Mouse (Mus musculus) neural tube, embryonic 15.5 days (tissue): ENCODE measurements around the gene Mgst2. TPM values are rescaled to one million over a fixed set of nuclear protein-coding genes. Genes with fewer than 3 reads are reported as not detected.

ENCODE experiments used
- ATAC-seq: fragments of 200-750 bp; cut with Nextera tagmentation; 2 replicates; pipeline ENCODE4 v1.8.0; 2017; ENCODE audit warnings: mild to moderate bottlenecking, moderate TSS enrichment, moderate library complexity; ENCODE audit not compliant: low FRiP score
- H3K27ac ChIP-seq: fragments of 300-500 bp; sonication (generic); replicated peaks from 2 replicates; pipeline ENCODE4 v1.5.1; 2015; ENCODE audit warnings: mild to moderate bottlenecking, inconsistent platforms
- H3K27me3 ChIP-seq: fragments of 300-500 bp; sonication (generic); replicated peaks from 2 replicates; pipeline ENCODE4 v1.6.1; 2015; ENCODE audit warnings: inconsistent platforms
- H3K36me3 ChIP-seq: fragments of 300-500 bp; sonication (generic); 2 replicates; pipeline ENCODE4 v1.6.1; 2015; ENCODE audit warnings: inconsistent platforms
- H3K4me1 ChIP-seq: fragments of 300-500 bp; sonication (generic); 2 replicates; pipeline ENCODE4 v1.6.1; 2015; ENCODE audit warnings: inconsistent platforms
- H3K4me2 ChIP-seq: fragments of 300-500 bp; sonication (generic); 2 replicates; pipeline ENCODE4 v1.6.1; 2015; ENCODE audit warnings: inconsistent platforms, mild to moderate bottlenecking, moderate library complexity
- H3K4me3 ChIP-seq: fragments of 300-500 bp; sonication (generic); replicated peaks from 2 replicates; pipeline ENCODE4 v1.5.1; 2015; ENCODE audit warnings: mild to moderate bottlenecking, inconsistent platforms
- H3K9ac ChIP-seq: fragments of 300-500 bp; sonication (generic); replicated peaks from 2 replicates; pipeline ENCODE4 v1.6.1; 2015; ENCODE audit warnings: mild to moderate bottlenecking, inconsistent platforms
- H3K9me3 ChIP-seq: fragments of 300-500 bp; sonication (generic); replicated peaks from 2 replicates; pipeline ENCODE4 v1.6.1; 2016; ENCODE audit warnings: inconsistent platforms
- WGBS: fragments of 180-500 bp; shearing (Covaris S2); methylation state at CpG from one replicate; pipeline ENCODE4 v1.1.7; 2015; ENCODE audit warnings: mixed read lengths; 5-methylcytosine and 5-hydroxymethylcytosine counted together
- polyA plus RNA-seq: library from polyadenylated mRNA; unstranded; fragments of >200 nt; fragmentation: Nextera tagmentation; extraction: Ambion mirVana; gene quantifications from 2 replicates; pipeline ENCODE4 v1.2.1, GENCODE M21; 2015

Mgst2 gene
- polyA plus RNA-seq, 1 experiment from 2014 or later = 0.88 TPM

GRCm38 (mm10) chr3:51637326-51637725 is 22.8 kb upstream of the Mgst2 start:
- Histone ChIP-seq H3K27ac (no peak overlapping the region), H3K27me3 (no peaks in the 10 kb centered on the region), H3K4me2 (no peak overlapping the region), H3K4me1 (no peaks in the 10 kb centered on the region), H3K4me3 (no peak overlapping the region), H3K9ac (no peak overlapping the region), H3K36me3 (no peaks in the 10 kb centered on the region), H3K9me3 (no peaks in the 10 kb centered on the region)
- no peak for ATAC-seq
- WGBS = 89% methylated on average over 6 of the region's 6 CpGs

- Histone ChIP-seq H3K36me3 (no peaks in the 10 kb centered on the region), H3K9ac (no peak overlapping the region), H3K27ac (no peak overlapping the region), H3K4me3 (no peak overlapping the region), H3K4me1 (no peaks in the 10 kb centered on the region), H3K27me3 (no peaks in the 10 kb centered on the region), H3K9me3 (no peaks in the 10 kb centered on the region), H3K4me2 (no peak overlapping the region)
- WGBS = 94% methylated on average over 6 of the region's 6 CpGs
- no peak for ATAC-seq
Observed at GRCm38 (mm10) chr3:51638260-51638659, 21.9 kb upstream of the Mgst2 start.

GRCm38 (mm10) chr3:51645484-51645883 is 14.7 kb upstream of the Mgst2 start:
- H3K36me3 ChIP-seq = no peaks in the 10 kb centered on the region
- no peak overlapping the region for H3K9ac ChIP-seq
- ATAC-seq = no peak
- H3K9me3 ChIP-seq = no peaks in the 10 kb centered on the region
- H3K4me1 ChIP-seq = peaks cover 4% of the 10 kb centered on the region; the same call in 1 of the 2 replicates
- 91% methylated on average over 6 of the region's 6 CpGs for whole genome bisulfite sequencing
- H3K4me3 ChIP-seq = no peak overlapping the region
- H3K27ac ChIP-seq = no peak overlapping the region
- H3K4me2 ChIP-seq = no peak overlapping the region
- H3K27me3 ChIP-seq = no peaks in the 10 kb centered on the region

- Histone ChIP-seq H3K36me3 (no peaks in the 10 kb centered on the region), H3K4me1 (peaks cover 10% of the 10 kb centered on the region; the same call in 1 of the 2 replicates), H3K4me3 (no peak overlapping the region), H3K27ac (no peak overlapping the region), H3K9me3 (no peaks in the 10 kb centered on the region), H3K27me3 (no peaks in the 10 kb centered on the region), H3K4me2 (no peak overlapping the region), H3K9ac (no peak overlapping the region)
- 78% methylated on average over 10 of the region's 10 CpGs for WGBS
- ATAC-seq = no peak
Observed at GRCm38 (mm10) chr3:51646301-51646700, 13.9 kb upstream of the Mgst2 start.

- Histone ChIP-seq H3K4me3 (no peak overlapping the region), H3K27me3 (no peaks in the 10 kb centered on the region), H3K9ac (no peak overlapping the region), H3K9me3 (no peaks in the 10 kb centered on the region), H3K36me3 (no peaks in the 10 kb centered on the region), H3K4me1 (peaks cover 18% of the 10 kb centered on the region), H3K4me2 (no peak overlapping the region), H3K27ac (no peak overlapping the region)
- 91% methylated on average over 4 of the region's 4 CpGs for WGBS
- no peak for ATAC-seq
Observed at GRCm38 (mm10) chr3:51647356-51647755, 12.8 kb upstream of the Mgst2 start.

- H3K4me1 ChIP-seq = peaks cover 26% of the 10 kb centered on the region
- H3K9me3 ChIP-seq = no peaks in the 10 kb centered on the region
- no peaks in the 10 kb centered on the region for H3K36me3 ChIP-seq
- no peak overlapping the region for H3K4me3 ChIP-seq
- no peak overlapping the region for H3K27ac ChIP-seq
- ATAC-seq = peak; percentile 30; the same call in 1 of the 2 replicates
- H3K27me3 ChIP-seq = no peaks in the 10 kb centered on the region
- no peak overlapping the region for H3K9ac ChIP-seq
- peak overlapping the region; percentile 43 for H3K4me2 ChIP-seq
- WGBS = 49% methylated on average over 15 of the region's 15 CpGs
Observed at GRCm38 (mm10) chr3:51648037-51648664, 12.0 kb upstream of the Mgst2 start.

GRCm38 (mm10) chr3:51649426-51649825 is 10.7 kb upstream of the Mgst2 start:
- Histone ChIP-seq H3K9ac (no peak overlapping the region), H3K27ac (no peak overlapping the region), H3K27me3 (no peaks in the 10 kb centered on the region), H3K4me2 (no peak overlapping the region), H3K9me3 (no peaks in the 10 kb centered on the region), H3K36me3 (no peaks in the 10 kb centered on the region), H3K4me1 (peaks cover 26% of the 10 kb centered on the region), H3K4me3 (no peak overlapping the region)
- no peak for ATAC-seq
- WGBS = 81% methylated on average over 8 of the region's 8 CpGs

GRCm38 (mm10) chr3:51649986-51650385 is 10.2 kb upstream of the Mgst2 start:
- Histone ChIP-seq H3K27ac (no peak overlapping the region), H3K4me1 (peaks cover 26% of the 10 kb centered on the region), H3K27me3 (no peaks in the 10 kb centered on the region), H3K36me3 (no peaks in the 10 kb centered on the region), H3K9me3 (no peaks in the 10 kb centered on the region), H3K4me3 (no peak overlapping the region), H3K9ac (no peak overlapping the region), H3K4me2 (no peak overlapping the region)
- 68% methylated on average over 8 of the region's 8 CpGs for WGBS
- ATAC-seq = no peak

- Histone ChIP-seq H3K27me3 (no peaks in the 10 kb centered on the region), H3K9ac (no peak overlapping the region), H3K36me3 (no peaks in the 10 kb centered on the region), H3K9me3 (no peaks in the 10 kb centered on the region), H3K27ac (no peak overlapping the region), H3K4me3 (no peak overlapping the region), H3K4me2 (no peak overlapping the region), H3K4me1 (peaks cover 26% of the 10 kb centered on the region)
- peak; percentile 73; the same call in 1 of the 2 replicates for ATAC-seq
- WGBS = 52% methylated on average over 2 of the region's 2 CpGs
Observed at GRCm38 (mm10) chr3:51651149-51651548, 9.0 kb upstream of the Mgst2 start.

GRCm38 (mm10) chr3:51652292-51652691 is 7.9 kb upstream of the Mgst2 start:
- 0 out of 2 replicates have a peak, but pooled peaks have one; percentile 22 for ATAC-seq
- 3% methylated on average over 9 of the region's 9 CpGs for WGBS
- no peaks in the 10 kb centered on the region for H3K9me3 ChIP-seq
- H3K4me3 ChIP-seq = peak overlapping the region; percentile 5; the same call in 1 of the 2 replicates
- no peaks in the 10 kb centered on the region for H3K36me3 ChIP-seq
- H3K27me3 ChIP-seq = no peaks in the 10 kb centered on the region
- H3K9ac ChIP-seq = 0 out of 2 replicates have a peak overlapping the region, but pooled peaks have one; percentile 4
- H3K4me2 ChIP-seq = peak overlapping the region; percentile 45
- H3K27ac ChIP-seq = no peak overlapping the region
- H3K4me1 ChIP-seq = peaks cover 26% of the 10 kb centered on the region

- no peak overlapping the region for H3K27ac ChIP-seq
- H3K27me3 ChIP-seq = no peaks in the 10 kb centered on the region
- WGBS = 9% methylated on average over 9 of the region's 9 CpGs
- H3K4me1 ChIP-seq = peaks cover 26% of the 10 kb centered on the region
- ATAC-seq = no peak
- peak overlapping the region; percentile 5; the same call in 1 of the 2 replicates for H3K4me3 ChIP-seq
- 0 out of 2 replicates have a peak overlapping the region, but pooled peaks have one; percentile 4 for H3K9ac ChIP-seq
- no peaks in the 10 kb centered on the region for H3K36me3 ChIP-seq
- H3K9me3 ChIP-seq = no peaks in the 10 kb centered on the region
- H3K4me2 ChIP-seq = peak overlapping the region; percentile 45
Observed at GRCm38 (mm10) chr3:51652701-51653100, 7.5 kb upstream of the Mgst2 start.

- no peaks in the 10 kb centered on the region for H3K36me3 ChIP-seq
- ATAC-seq = no peak
- no peak overlapping the region for H3K27ac ChIP-seq
- WGBS = 82% methylated on average over 6 of the region's 6 CpGs
- H3K27me3 ChIP-seq = no peaks in the 10 kb centered on the region
- H3K4me3 ChIP-seq = no peak overlapping the region
- no peak overlapping the region for H3K4me2 ChIP-seq
- H3K9me3 ChIP-seq = no peaks in the 10 kb centered on the region
- no peak overlapping the region for H3K9ac ChIP-seq
- peaks cover 22% of the 10 kb centered on the region for H3K4me1 ChIP-seq
Observed at GRCm38 (mm10) chr3:51654303-51655055, 5.7 kb upstream of the Mgst2 start.
